Mouse (Mus musculus): ENCODE results near the gene Ddt.

GRCm38 (mm10) chr10:75819882-75820281 is 46.7 kb upstream of the Ddt start:
- TF ChIP-seq CTCF (IDR thresholded peaks at IDR 0.05; ENCODE audit: low read depth), result no peak
- TF ChIP-seq EP300 (IDR thresholded peaks at IDR 0.05; ENCODE audit: low read depth), result no peak
